Mouse (Mus musculus) ES-Bruce4 (cell line): Measurements from ENCODE around the gene C530008M17Rik.

ENCODE experiments used
- CTCF ChIP-seq: IDR thresholded peaks from one replicate; pipeline ENCODE4 v1.8.1; 2011; ENCODE audit warnings: low read depth, low read length
- POLR2A ChIP-seq: IDR thresholded peaks from one replicate; pipeline ENCODE4 v1.8.1; 2011; ENCODE audit warnings: low read length; ENCODE audit not compliant: insufficient read depth

DNA sequence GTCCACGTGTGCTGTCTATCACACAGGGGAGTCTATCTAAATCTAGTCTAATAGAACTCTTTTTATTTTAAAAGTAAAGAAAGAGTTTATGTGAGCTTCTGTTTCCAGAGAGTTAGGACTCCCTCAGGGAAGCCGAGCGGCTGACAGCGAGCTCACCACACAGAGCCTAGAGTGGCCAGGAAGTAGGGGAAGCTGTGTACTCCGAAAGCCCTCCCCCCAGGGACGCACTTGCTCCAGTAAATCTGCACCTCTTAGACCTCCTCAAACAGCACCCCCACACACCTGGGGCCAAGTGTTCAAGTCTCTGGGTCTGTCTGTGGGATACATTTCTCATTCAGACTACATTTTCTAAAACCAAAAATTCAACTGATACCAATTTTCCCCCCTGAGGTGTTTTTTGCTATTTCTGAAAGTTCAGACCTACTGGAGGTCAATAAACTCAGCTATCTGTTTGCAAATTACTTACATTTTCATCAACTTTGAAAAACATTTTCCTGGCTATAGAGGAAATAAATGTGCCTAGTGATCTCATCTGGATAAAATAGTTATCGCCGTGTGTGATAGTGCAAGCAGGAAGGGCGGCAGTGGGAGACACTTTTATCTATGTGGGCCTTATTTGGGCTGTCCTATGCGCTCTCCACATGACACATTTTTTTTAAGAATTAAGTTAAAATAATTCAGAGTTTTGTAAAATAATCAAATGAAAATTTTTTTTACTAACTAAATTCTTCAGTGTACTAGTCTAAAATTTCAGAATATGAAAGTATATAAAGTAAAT lies 11.0 kb upstream of the C530008M17Rik start:
- TF ChIP-seq CTCF (no peak), POLR2A (no peak)
